In genomic region chr5:36397384-36397759, GRCm38 (mm10) we compare ENCODE assay signal across 7 mouse cellular contexts. TPM values are rescaled to one million over a fixed set of nuclear protein-coding genes. Genes with fewer than 3 reads are reported as not detected.
A peak's percentile ranks its signal among the peaks of the same experiment; 100 is the strongest.
DNase-seq lines count a peak whose midpoint lies in the region; ATAC-seq and TF ChIP-seq lines count a peak whose summit lies in the region.

No protein-coding gene starts in this region.

- peak; percentile 33; the same call in 1 of the 2 replicates for TF ChIP-seq CTCF in hindbrain, postnatal 0 days (IDR thresholded peaks at IDR 0.05; ENCODE audit: low read depth)

- peaks cover 5% of the 10 kb centered on the region; the same call in 1 of the 2 replicates for H3K27me3 ChIP-seq in lung, embryonic 15.5 days
- peaks cover 6% of the 10 kb centered on the region; the same call in 1 of the 2 replicates for H3K27me3 ChIP-seq in embryonic facial prominence, embryonic 14.5 days (replicated peaks; ENCODE audit: control insufficient read depth, insufficient read depth, low read length)
- no peaks in the 10 kb centered on the region for H3K27me3 ChIP-seq in hindbrain, postnatal 0 days (ENCODE audit: insufficient read depth, low read length)
- H3K27me3 ChIP-seq in midbrain, embryonic 15.5 days (replicated peaks): peaks cover 7% of the 10 kb centered on the region; the same call in 1 of the 2 replicates

- no peak for DNase-seq in lung, postnatal 4 days
- DNase-seq in embryonic facial prominence, embryonic 14.5 days (ENCODE audit: low spot score): no peak
- DNase-seq in hindbrain, postnatal 0 days (ENCODE audit: low spot score): peak; percentile 35
- DNase-seq in spleen, postnatal 14 days (ENCODE audit: low spot score in 2 of 2): no peak
- DNase-seq in gastrocnemius, postnatal 4 days (ENCODE audit: low spot score in 2 of 2): no peak

- peaks cover 53% of the 10 kb centered on the region for H3K4me1 ChIP-seq in lung, embryonic 15.5 days
- H3K4me1 ChIP-seq in embryonic facial prominence, embryonic 14.5 days (ENCODE audit: control insufficient read depth, insufficient read depth, low read length): peaks cover 13% of the 10 kb centered on the region
- peaks cover 24% of the 10 kb centered on the region for H3K4me1 ChIP-seq in hindbrain, postnatal 0 days (ENCODE audit: insufficient read depth, low read length)
- H3K4me1 ChIP-seq in midbrain, embryonic 15.5 days: peaks cover 52% of the 10 kb centered on the region

- no peaks in the 10 kb centered on the region for H3K36me3 ChIP-seq in lung, embryonic 15.5 days
- H3K36me3 ChIP-seq in embryonic facial prominence, embryonic 14.5 days (ENCODE audit: control insufficient read depth, insufficient read depth, low read length): no peaks in the 10 kb centered on the region
- H3K36me3 ChIP-seq in hindbrain, postnatal 0 days (ENCODE audit: insufficient read depth, low read length): no peaks in the 10 kb centered on the region
- H3K36me3 ChIP-seq in midbrain, embryonic 15.5 days (replicated peaks): no peaks in the 10 kb centered on the region

- H3K9me3 ChIP-seq in lung, embryonic 15.5 days: no peaks in the 10 kb centered on the region
- no peaks in the 10 kb centered on the region for H3K9me3 ChIP-seq in embryonic facial prominence, embryonic 14.5 days (ENCODE audit: control insufficient read depth, low read length)
- no peaks in the 10 kb centered on the region for H3K9me3 ChIP-seq in hindbrain, postnatal 0 days (ENCODE audit: low read length)
- no peaks in the 10 kb centered on the region for H3K9me3 ChIP-seq in midbrain, embryonic 15.5 days

- H3K27ac ChIP-seq in lung, embryonic 15.5 days: peak overlapping the region; percentile 71
- H3K27ac ChIP-seq in embryonic facial prominence, embryonic 14.5 days (replicated peaks; ENCODE audit: low read depth, low read length): peak overlapping the region; percentile 49; the same call in 1 of the 2 replicates
- H3K27ac ChIP-seq in hindbrain, postnatal 0 days: peak overlapping the region; percentile 45; the same call in 1 of the 2 replicates
- H3K27ac ChIP-seq in midbrain, embryonic 15.5 days: peak overlapping the region; percentile 64

- no peak for ATAC-seq in lung, embryonic 15.5 days (ENCODE audit: borderline replicate concordance, extremely low read depth, low FRiP score, low TSS enrichment)
- ATAC-seq in embryonic facial prominence, embryonic 14.5 days (ENCODE audit: low read depth): 0 out of 2 replicates have a peak, but pooled peaks have one; percentile 7
- ATAC-seq in hindbrain, postnatal 0 days: no peak
- ATAC-seq in midbrain, embryonic 15.5 days (replicated peaks): peak; percentile 34

- peak overlapping the region; percentile 60 for H3K4me3 ChIP-seq in lung, embryonic 15.5 days
- peak overlapping the region; percentile 79 for H3K4me3 ChIP-seq in embryonic facial prominence, embryonic 14.5 days (ENCODE audit: low read depth, low read length)
- H3K4me3 ChIP-seq in hindbrain, postnatal 0 days (ENCODE audit: low read length): peak overlapping the region; percentile 75
- peak overlapping the region; percentile 77 for H3K4me3 ChIP-seq in midbrain, embryonic 15.5 days

- H3K9ac ChIP-seq in lung, embryonic 15.5 days: peak overlapping the region; percentile 83
- H3K9ac ChIP-seq in embryonic facial prominence, embryonic 14.5 days (ENCODE audit: low read depth, low read length): peak overlapping the region; percentile 82
- H3K9ac ChIP-seq in hindbrain, postnatal 0 days (replicated peaks; ENCODE audit: low read length): peak overlapping the region; percentile 80
- peak overlapping the region; percentile 89 for H3K9ac ChIP-seq in midbrain, embryonic 15.5 days

- WGBS in lung, embryonic 15.5 days: under 1% methylated on average over 36 of the region's 36 CpGs
- WGBS in embryonic facial prominence, embryonic 14.5 days: 2% methylated on average over 19 of the region's 36 CpGs
- under 1% methylated on average over 34 of the region's 36 CpGs for WGBS in hindbrain, postnatal 0 days
- WGBS in midbrain, embryonic 15.5 days: 0% methylated on average over 36 of the region's 36 CpGs

- H3K4me2 ChIP-seq in lung, embryonic 15.5 days: peak overlapping the region; percentile 99
- H3K4me2 ChIP-seq in embryonic facial prominence, embryonic 14.5 days (ENCODE audit: low read depth, low read length): peak overlapping the region; percentile 98
- H3K4me2 ChIP-seq in hindbrain, postnatal 0 days (ENCODE audit: low read depth, low read length): peak overlapping the region; percentile 100
- peak overlapping the region; percentile 89 for H3K4me2 ChIP-seq in midbrain, embryonic 15.5 days

RNA-seq across cellular contexts. Expression of gene Sorcs2, which starts 0.6 kb away (rescaled TPM):
- polyA plus RNA-seq in lung, embryonic 15.5 days (2015; fragmentation: Nextera tagmentation; extraction: Ambion mirVana): 19.6 and 21.2 TPM in 2 replicates
- 21.6 and 22.5 TPM in 2 replicates for polyA plus RNA-seq in embryonic facial prominence, embryonic 14.5 days (2014; fragmentation: Nextera tagmentation; extraction: Ambion mirVana)
- total RNA-seq in hindbrain, postnatal 0 days (2014; rRNA removed): 47.8 and 50.3 TPM in 2 replicates
- polyA plus RNA-seq in hindbrain, postnatal 0 days (2015; fragmentation: Nextera tagmentation; extraction: Ambion mirVana): 11.5 and 12.4 TPM in 2 replicates
- polyA plus RNA-seq in midbrain, embryonic 15.5 days (2015; fragmentation: Nextera tagmentation; extraction: Ambion mirVana): 21.9 and 22.0 TPM in 2 replicates
- 10 to 100 TPM; 35.8 to 38.1 TPM for total RNA-seq in gastrocnemius, postnatal 4 days (2021)

Comparison
In these comparisons a context has a peak if more than half of its experiments do, and no peak if none do; other contexts are left out.
1. ATAC-seq: peak in embryonic facial prominence, embryonic 14.5 days (single experiment) and midbrain, embryonic 15.5 days (single experiment); none in lung, embryonic 15.5 days (single experiment) and hindbrain, postnatal 0 days (single experiment).
2. Peak in every context shown above with its lines, with median percentiles within 50 percentile points of each other: H3K27ac ChIP-seq, H3K4me2 ChIP-seq, H3K4me3 ChIP-seq and H3K9ac ChIP-seq.